Mouse (Mus musculus) forebrain, embryonic 11.5 days (tissue): ENCODE measurements around the gene Rpl7a. TPM values are rescaled to one million over a fixed set of nuclear protein-coding genes. Genes with fewer than 3 reads are reported as not detected.

Experiments used
- ATAC-seq: fragments of 200-750 bp; cut with Nextera tagmentation; replicated peaks from 2 replicates; pipeline ENCODE4 v1.8.0; 2017; ENCODE audit warnings: moderate TSS enrichment; ENCODE audit not compliant: low FRiP score
- DNase-seq: peaks from one replicate; pipeline ENCODE4 v3.0.0-alpha.2; 2017; ENCODE audit warnings: low spot score
- H3K27ac ChIP-seq: fragments of 300-500 bp; sonication (generic); 2 replicates; pipeline ENCODE4 v1.5.1; 2014; ENCODE audit warnings: low read depth, low read length
- H3K27me3 ChIP-seq: fragments of 300-500 bp; sonication (generic); 2 replicates; pipeline ENCODE4 v1.6.1; 2014; ENCODE audit warnings: mild to moderate bottlenecking, low read length, mixed read lengths; ENCODE audit not compliant: control insufficient read depth, insufficient read depth
- H3K36me3 ChIP-seq: fragments of 300-500 bp; sonication (generic); 2 replicates; pipeline ENCODE4 v1.6.1; 2014; ENCODE audit warnings: mild to moderate bottlenecking, low read length, moderate library complexity, mixed read lengths; ENCODE audit not compliant: control insufficient read depth, insufficient read depth
- H3K4me1 ChIP-seq: fragments of 300-500 bp; sonication (generic); replicated peaks from 2 replicates; pipeline ENCODE4 v1.6.1; 2014; ENCODE audit warnings: low read length, mixed read lengths; ENCODE audit not compliant: control insufficient read depth, insufficient read depth
- H3K4me2 ChIP-seq: fragments of 300-500 bp; sonication (generic); 2 replicates; pipeline ENCODE4 v1.6.1; 2014; ENCODE audit warnings: low read depth, mild to moderate bottlenecking, low read length, moderate library complexity, mixed read lengths; ENCODE audit not compliant: severe bottlenecking
- H3K4me3 ChIP-seq: fragments of 300-500 bp; sonication (generic); 2 replicates; pipeline ENCODE4 v1.5.1; 2014; ENCODE audit warnings: low read depth, low read length
- H3K9ac ChIP-seq: fragments of 300-500 bp; sonication (generic); 2 replicates; pipeline ENCODE4 v1.6.1; 2014; ENCODE audit warnings: low read length
- H3K9me3 ChIP-seq: fragments of 300-500 bp; sonication (generic); 2 replicates; pipeline ENCODE4 v1.6.1; 2016; ENCODE audit warnings: low read length, mixed read lengths; ENCODE audit not compliant: control insufficient read depth
- WGBS: fragments of 180-500 bp; shearing (Covaris S2); extraction: QIAGEN DNeasy Blood & Tissue Kit; methylation state at CpG from one replicate; pipeline ENCODE4 v1.1.7; 2014; 5-methylcytosine and 5-hydroxymethylcytosine counted together
- polyA plus RNA-seq: library from polyadenylated mRNA; unstranded; fragments of >200 nt; fragmentation: Nextera tagmentation; extraction: Ambion mirVana; gene quantifications from 2 replicates; pipeline ENCODE4 v1.2.1, GENCODE M21; 2014

The Rpl7a gene
- polyA plus RNA-seq, 1 experiment from 2014 or later, result 647 TPM

GRCm38 (mm10) chr2:26901834-26902400, 8.6 kb upstream of the Rpl7a start:
- Histone ChIP-seq H3K9me3 (no peaks in the 10 kb centered on the region), H3K4me1 (peaks cover 7% of the 10 kb centered on the region), H3K4me3 (peak overlapping the region; percentile 80), H3K9ac (peak overlapping the region; percentile 74), H3K36me3 (peaks cover 7% of the 10 kb centered on the region), H3K27ac (peak overlapping the region; percentile 82; the same call in 1 of the 2 replicates), H3K4me2 (peak overlapping the region; percentile 78), H3K27me3 (no peaks in the 10 kb centered on the region)
- peak; percentile 48 for DNase-seq
- WGBS, result 19% methylated on average over 7 of the region's 7 CpGs
- ATAC-seq, result no peak

GRCm38 (mm10) chr2:26902467-26903220, 7.9 kb upstream of the Rpl7a start, which contains the start of gene Surf6:
Gene Surf6 (minus strand): TSS chr2:26902879.
- H3K4me2 ChIP-seq, result peak within 1 kb of the TSS; percentile 78
- WGBS, result under 1% methylated on average over 41 of the region's 41 CpGs
- peak within 1 kb of the TSS; percentile 74 for H3K9ac ChIP-seq
- peaks cover 7% of the 10 kb centered on the region for H3K4me1 ChIP-seq
- H3K36me3 ChIP-seq, result peaks cover 7% of the 10 kb centered on the region
- H3K4me3 ChIP-seq, result peak within 1 kb of the TSS; percentile 80
- H3K27ac ChIP-seq, result peak within 1 kb of the TSS; percentile 82
- peak; percentile 96 for DNase-seq
- H3K27me3 ChIP-seq, result no peaks in the 10 kb centered on the region
- no peaks in the 10 kb centered on the region for H3K9me3 ChIP-seq
- peak; percentile 94 for ATAC-seq

- H3K36me3 ChIP-seq, result peaks cover 8% of the 10 kb centered on the region
- 10% methylated on average over 7 of the region's 7 CpGs for WGBS
- H3K9ac ChIP-seq, result peak overlapping the region; percentile 74
- peaks cover 7% of the 10 kb centered on the region for H3K4me1 ChIP-seq
- no peaks in the 10 kb centered on the region for H3K9me3 ChIP-seq
- H3K27ac ChIP-seq, result peak overlapping the region; percentile 82
- no peaks in the 10 kb centered on the region for H3K27me3 ChIP-seq
- DNase-seq, result peak; percentile 43
- ATAC-seq, result no peak
- H3K4me2 ChIP-seq, result peak overlapping the region; percentile 78
- peak overlapping the region; percentile 80 for H3K4me3 ChIP-seq
Measured at GRCm38 (mm10) chr2:26903311-26903710, 7.3 kb upstream of the Rpl7a start.

- Histone ChIP-seq H3K9ac (no peak overlapping the region), H3K27me3 (no peaks in the 10 kb centered on the region), H3K4me2 (no peak overlapping the region), H3K9me3 (no peaks in the 10 kb centered on the region), H3K27ac (no peak overlapping the region), H3K4me1 (peaks cover 10% of the 10 kb centered on the region), H3K36me3 (peaks cover 5% of the 10 kb centered on the region; the same call in 1 of the 2 replicates), H3K4me3 (no peak overlapping the region)
- 85% methylated on average over 2 of the region's 2 CpGs for WGBS
- ATAC-seq (no peak), DNase-seq (peak; percentile 40)
Measured at GRCm38 (mm10) chr2:26905936-26906335, 4.6 kb upstream of the Rpl7a start.

- 85% methylated on average over 3 of the region's 3 CpGs for WGBS
- Histone ChIP-seq H3K4me1 (peaks cover 10% of the 10 kb centered on the region), H3K36me3 (peaks cover 5% of the 10 kb centered on the region; the same call in 1 of the 2 replicates), H3K27ac (no peak overlapping the region), H3K27me3 (no peaks in the 10 kb centered on the region), H3K9ac (no peak overlapping the region), H3K4me2 (no peak overlapping the region), H3K4me3 (no peak overlapping the region), H3K9me3 (no peaks in the 10 kb centered on the region)
- no peak for DNase-seq
- no peak for ATAC-seq
Measured at GRCm38 (mm10) chr2:26906431-26906830, 4.1 kb upstream of the Rpl7a start.

- ATAC-seq (no peak), DNase-seq (peak; percentile 57)
- Histone ChIP-seq H3K4me1 (peaks cover 6% of the 10 kb centered on the region), H3K9ac (no peak overlapping the region), H3K4me3 (no peak overlapping the region), H3K4me2 (no peak overlapping the region), H3K27me3 (no peaks in the 10 kb centered on the region), H3K27ac (no peak overlapping the region), H3K36me3 (peaks cover 6% of the 10 kb centered on the region; the same call in 1 of the 2 replicates), H3K9me3 (no peaks in the 10 kb centered on the region)
- WGBS, result 68% methylated on average over 4 of the region's 4 CpGs
Measured at GRCm38 (mm10) chr2:26907109-26907508, 3.5 kb upstream of the Rpl7a start.

GRCm38 (mm10) chr2:26908710-26909386, 1.7 kb upstream of the Rpl7a start:
- no peak for ATAC-seq
- peak; percentile 50 for DNase-seq
- 87% methylated on average over 18 of the region's 18 CpGs for WGBS

GRCm38 (mm10) chr2:26909387-26909784, 1.2 kb upstream of the Rpl7a start:
- H3K4me1 ChIP-seq, result peaks cover 8% of the 10 kb centered on the region
- H3K9ac ChIP-seq, result peak overlapping the region; percentile 76
- no peaks in the 10 kb centered on the region for H3K27me3 ChIP-seq
- H3K4me2 ChIP-seq, result peak overlapping the region; percentile 60
- no peak for DNase-seq
- 0 out of 2 replicates have a peak overlapping the region, but pooled peaks have one; percentile 18 for H3K27ac ChIP-seq
- no peaks in the 10 kb centered on the region for H3K9me3 ChIP-seq
- peak overlapping the region; percentile 93 for H3K4me3 ChIP-seq
- ATAC-seq, result no peak
- peaks cover 24% of the 10 kb centered on the region; the same call in 1 of the 2 replicates for H3K36me3 ChIP-seq

More at GRCm38 (mm10) chr2:26908710-26909386, 1.7 kb upstream of the Rpl7a start:
- no peak overlapping the region for H3K27ac ChIP-seq
- peak overlapping the region; percentile 60; the same call in 1 of the 2 replicates for H3K4me2 ChIP-seq
- peak overlapping the region; percentile 47 for H3K9ac ChIP-seq
- H3K9me3 ChIP-seq, result no peaks in the 10 kb centered on the region
- H3K36me3 ChIP-seq, result peaks cover 21% of the 10 kb centered on the region; the same call in 1 of the 2 replicates
- peak overlapping the region; percentile 93 for H3K4me3 ChIP-seq
- H3K4me1 ChIP-seq, result peaks cover 8% of the 10 kb centered on the region
- H3K27me3 ChIP-seq, result no peaks in the 10 kb centered on the region
